Mouse (Mus musculus) CH12.LX (cell line): ENCODE results near the gene Cracr2a. TPM values are rescaled to one million over a fixed set of nuclear protein-coding genes. Genes with fewer than 3 reads are reported as not detected.

Source experiments
- DNase-seq: peaks from one replicate; pipeline ENCODE4 v3.0.0-alpha.2; 2013; ENCODE audit errors: extremely low read depth
- H3K27ac ChIP-seq: 2 replicates; pipeline ENCODE4 v1.5.1; 2012; ENCODE audit warnings: low read depth, mild to moderate bottlenecking, control low read depth, moderate library complexity; ENCODE audit not compliant: insufficient read depth
- H3K27me3 ChIP-seq: replicated peaks from 2 replicates; pipeline ENCODE3; 2012; ENCODE audit warnings: inconsistent platforms
- H3K36me3 ChIP-seq, 2 experiments: replicated peaks in 1 of 2; 2 replicates each; pipeline versions ENCODE3 to v1.6.1; 2012; ENCODE audit warnings: inconsistent platforms in 1 of 2, low read length in 1 of 2, mild to moderate bottlenecking in 1 of 2, mixed read lengths in 1 of 2, moderate library complexity in 1 of 2; ENCODE audit not compliant: control insufficient read depth in 1 of 2, insufficient read depth in 1 of 2
- H3K4me1 ChIP-seq, 2 experiments: 2 replicates each; pipeline ENCODE4 v1.6.1; 2012; ENCODE audit warnings: inconsistent platforms in 1 of 2, moderate library complexity in 1 of 2; ENCODE audit not compliant: insufficient read depth in 2 of 2, control insufficient read depth in 1 of 2
- H3K4me2 ChIP-seq: 2 replicates; pipeline ENCODE4 v1.6.1; 2012; ENCODE audit warnings: low read depth, mild to moderate bottlenecking, control low read depth; ENCODE audit not compliant: poor library complexity, insufficient read depth, severe bottlenecking
- H3K4me3 ChIP-seq, 3 experiments: fragments of 150-350 bp in 1 of 3; sonication (generic) in 1 of 3; replicated peaks in 1 of 3; 2 replicates each; pipeline versions ENCODE3 to v1.5.1; 2011 to 2012; ENCODE audit warnings: low read depth in 2 of 3, low read length in 2 of 3, mild to moderate bottlenecking in 2 of 3, moderate library complexity in 2 of 3, control low read depth in 1 of 3, improper control_type of control experiment in 1 of 3, inconsistent platforms in 1 of 3, mixed read lengths in 1 of 3; ENCODE audit not compliant: poor library complexity in 1 of 3
- H3K79me2 ChIP-seq: replicated peaks from 2 replicates; pipeline ENCODE4 v1.6.1; 2012; ENCODE audit warnings: mild to moderate bottlenecking, moderate library complexity; ENCODE audit not compliant: control insufficient read depth, poor library complexity, insufficient read depth, severe bottlenecking; ENCODE audit errors: extremely low read depth
- H3K9ac ChIP-seq: 2 replicates; pipeline ENCODE4 v1.6.1; 2012; ENCODE audit warnings: low read depth, mild to moderate bottlenecking, control low read depth, moderate library complexity; ENCODE audit not compliant: insufficient read depth
- H3K9me3 ChIP-seq: replicated peaks from 2 replicates; pipeline ENCODE3; 2012; ENCODE audit warnings: low read length, inconsistent platforms, mixed read lengths
- BHLHE40 ChIP-seq: IDR thresholded peaks from 2 replicates; pipeline ENCODE4 v1.6.1; 2011; ENCODE audit warnings: mild to moderate bottlenecking, low read depth, low read length, improper control_type of control experiment
- CHD1 ChIP-seq: IDR thresholded peaks from 2 replicates; pipeline ENCODE4 v1.6.1; 2012; ENCODE audit warnings: low read depth, low read length, improper control_type of control experiment, inconsistent platforms
- CHD2 ChIP-seq: IDR thresholded peaks from 2 replicates; pipeline ENCODE4 v1.6.1; 2011; ENCODE audit warnings: low read length, improper control_type of control experiment
- ELF1 ChIP-seq: IDR thresholded peaks from 2 replicates; pipeline ENCODE4 v1.6.1; 2014; ENCODE audit warnings: low read depth, mild to moderate bottlenecking, inconsistent platforms, low read length, improper control_type of control experiment
- ETS1 ChIP-seq: conservative IDR thresholded peaks from 2 replicates; pipeline ENCODE4 v1.6.1; 2012; ENCODE audit warnings: low read depth, mild to moderate bottlenecking, inconsistent platforms, low read length, improper control_type of control experiment, moderate library complexity
- GABPA ChIP-seq: IDR thresholded peaks from 2 replicates; pipeline ENCODE4 v1.6.1; 2012; ENCODE audit warnings: low read depth, low read length, improper control_type of control experiment, inconsistent platforms; ENCODE audit not compliant: insufficient replicate concordance
- HCFC1 ChIP-seq: IDR thresholded peaks from 2 replicates; pipeline ENCODE4 v1.6.1; 2012; ENCODE audit warnings: low read depth, mild to moderate bottlenecking, inconsistent platforms, low read length, improper control_type of control experiment
- IRF4 ChIP-seq: IDR thresholded peaks from 2 replicates; pipeline ENCODE4 v1.6.1; 2014; ENCODE audit warnings: low read depth, mild to moderate bottlenecking, inconsistent platforms, low read length, improper control_type of control experiment
- MAFK ChIP-seq: IDR thresholded peaks from 2 replicates; pipeline ENCODE4 v1.6.1; 2011; ENCODE audit warnings: low read length, improper control_type of control experiment; ENCODE audit not compliant: insufficient replicate concordance
- MEF2A ChIP-seq: IDR thresholded peaks from 2 replicates; pipeline ENCODE4 v1.6.1; 2014; ENCODE audit warnings: low read depth, mild to moderate bottlenecking, inconsistent platforms, low read length, improper control_type of control experiment, borderline replicate concordance
- MYC ChIP-seq: IDR thresholded peaks from 2 replicates; pipeline ENCODE4 v1.6.1; 2011; ENCODE audit warnings: low read depth, mild to moderate bottlenecking, improper control_type of control experiment, low read length
- RAD21 ChIP-seq: IDR thresholded peaks from 2 replicates; pipeline ENCODE4 v1.6.1; 2011; ENCODE audit warnings: low read depth, mild to moderate bottlenecking, low read length, improper control_type of control experiment, moderate library complexity
- RCOR1 ChIP-seq: conservative IDR thresholded peaks from 2 replicates; pipeline ENCODE4 v1.6.1; 2012; ENCODE audit warnings: low read depth, mild to moderate bottlenecking, inconsistent platforms, low read length, improper control_type of control experiment
- SIN3A ChIP-seq: IDR thresholded peaks from 2 replicates; pipeline ENCODE4 v1.6.1; 2012; ENCODE audit warnings: low read length, improper control_type of control experiment, inconsistent platforms
- SMC3 ChIP-seq: IDR thresholded peaks from 2 replicates; pipeline ENCODE4 v1.6.1; 2011; ENCODE audit warnings: low read depth, low read length, improper control_type of control experiment
- TCF12 ChIP-seq: IDR thresholded peaks from 2 replicates; pipeline ENCODE4 v1.6.1; 2014; ENCODE audit warnings: low read depth, mild to moderate bottlenecking, inconsistent platforms, low read length, improper control_type of control experiment
- UBTF ChIP-seq: IDR thresholded peaks from 2 replicates; pipeline ENCODE4 v1.6.1; 2012; ENCODE audit warnings: low read depth, mild to moderate bottlenecking, inconsistent platforms, low read length, improper control_type of control experiment, moderate library complexity
- ZC3H11A ChIP-seq: IDR thresholded peaks from 2 replicates; pipeline ENCODE4 v1.6.1; 2012; ENCODE audit warnings: low read depth, mild to moderate bottlenecking, inconsistent platforms, low read length, improper control_type of control experiment
- ZKSCAN1 ChIP-seq: IDR thresholded peaks from 2 replicates; pipeline ENCODE4 v1.6.1; 2012; ENCODE audit warnings: low read depth, inconsistent platforms, low read length, improper control_type of control experiment, borderline replicate concordance
- dilution Hi-C: fragments of 300-500 bp; cut with MboI; formaldehyde crosslinking; loops from 2 replicates; pipeline ENCODE4 v1.14.3; 2020; ENCODE audit warnings: low sequenced_read_pairs; ENCODE audit not compliant: extremely low pct_unique_long_range_greater_than_20kb, extremely low pct_ligation_motif_present
- in situ Hi-C: fragments of 300-500 bp; cut with MboI; formaldehyde crosslinking; loops from 3 replicates; pipeline ENCODE4 v1.14.3; 2019; ENCODE audit warnings: low sequenced_read_pairs, low pct_ligation_motif_present, low pct_unique_long_range_greater_than_20kb, mixed read lengths
- polyA plus RNA-seq: library from polyadenylated mRNA; unstranded; fragments of >175 nt; gene quantifications from 2 replicates; pipeline ENCODE4 v1.2.1, GENCODE M21; 2012; ENCODE audit warnings: low read depth; ENCODE audit not compliant: insufficient read length
- total RNA-seq, 2 experiments: library from RNA; depleted of rRNA; stranded (reverse); fragments of 300-350 nt in 1 of 2; fragments of >200 nt in 1 of 2; gene quantifications; 2 replicates each; pipeline ENCODE4 v1.2.3; 2012 to 2014

Cracr2a gene
- total and polyA plus RNA-seq, 3 experiments = 1.2 to 1.6 (median 1.5) TPM

DNA sequence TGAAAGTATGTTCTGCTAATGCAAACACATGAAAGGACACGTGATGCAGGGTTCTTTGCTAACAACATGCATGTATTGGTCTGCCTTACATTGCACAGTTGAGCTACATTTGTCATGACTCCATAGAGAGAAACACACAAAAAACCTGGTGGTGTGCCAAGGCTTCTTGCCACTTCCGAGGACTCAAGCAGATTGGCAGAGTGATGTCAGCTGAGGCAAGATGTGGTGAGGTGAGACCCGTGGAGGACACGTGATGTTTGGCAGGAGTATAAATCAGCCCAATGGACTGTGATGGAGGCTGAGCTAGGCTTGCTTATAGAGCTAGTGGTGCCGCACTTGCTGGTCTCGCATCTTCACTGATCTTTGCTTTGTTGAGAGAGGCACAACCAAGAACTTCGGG lies 32.5 kb upstream of the Cracr2a start:
- H3K27ac ChIP-seq = no peak overlapping the region
- TF ChIP-seq CHD1 (no peak), ZC3H11A (no peak), RAD21 (no peak), RCOR1 (no peak), MYC (no peak), TCF12 (no peak), CHD2 (no peak)
- TF ChIP-seq, all 38 proteins: peak for 0
- dilution Hi-C loops (no loop called here), in situ Hi-C loops (loop anchor here (25.0 kb wide), 1 partner anchor 384 kb away; no protein-coding TSS in a partner anchor)
- no peak overlapping the region for H3K4me2 ChIP-seq
- H3K9ac ChIP-seq = no peak overlapping the region
- H3K36me3 ChIP-seq = no peaks in the 10 kb centered on the region
- no peak for DNase-seq
- H3K4me3 ChIP-seq = no peak overlapping the region
- H3K79me2 ChIP-seq = no peaks in the 10 kb centered on the region
- H3K9me3 ChIP-seq = peaks cover 2% of the 10 kb centered on the region
- H3K4me1 ChIP-seq = no peaks in the 10 kb centered on the region
- H3K27me3 ChIP-seq = peaks cover 76% of the 10 kb centered on the region

GRCm38 (mm10) chr6:127529451-127529850 lies 31.7 kb upstream of the Cracr2a start:
- no peak overlapping the region for H3K27ac ChIP-seq
- H3K36me3 ChIP-seq = no peaks in the 10 kb centered on the region
- H3K4me3 ChIP-seq = no peak overlapping the region
- H3K4me2 ChIP-seq = no peak overlapping the region
- TF ChIP-seq SIN3A (no peak), CHD1 (no peak), GABPA (no peak), MEF2A (no peak), TCF12 (no peak), BHLHE40 (no peak), UBTF (no peak), CHD2 (no peak), ZC3H11A (no peak), HCFC1 (no peak)
- in situ Hi-C loops = loop anchor here (25.0 kb wide), 1 partner anchor 383 kb away; no protein-coding TSS in a partner anchor
- no peak for DNase-seq
- no peaks in the 10 kb centered on the region for H3K79me2 ChIP-seq
- H3K9me3 ChIP-seq = peaks cover 2% of the 10 kb centered on the region
- H3K4me1 ChIP-seq = no peaks in the 10 kb centered on the region
- H3K9ac ChIP-seq = no peak overlapping the region
- peaks cover 75% of the 10 kb centered on the region for H3K27me3 ChIP-seq
- dilution Hi-C loops = no loop called here

- Histone ChIP-seq H3K9me3 (peaks cover 2% of the 10 kb centered on the region), H3K27me3 (peaks cover 73% of the 10 kb centered on the region), H3K4me1 (no peaks in the 10 kb centered on the region), H3K27ac (no peak overlapping the region), H3K9ac (no peak overlapping the region), H3K4me3 (no peak overlapping the region), H3K36me3 (no peaks in the 10 kb centered on the region), H3K79me2 (no peaks in the 10 kb centered on the region), H3K4me2 (no peak overlapping the region)
- in situ Hi-C loops = loop anchor here (25.0 kb wide), 1 partner anchor 382 kb away; no protein-coding TSS in a partner anchor
- no peak for TF ChIP-seq ZKSCAN1
- no peak for TF ChIP-seq SMC3
- TF ChIP-seq IRF4 = no peak
- TF ChIP-seq ETS1 = no peak
- TF ChIP-seq MAFK = no peak
- TF ChIP-seq GABPA = no peak
- TF ChIP-seq UBTF = no peak
- TF ChIP-seq ELF1 = no peak
- DNase-seq = no peak
- dilution Hi-C loops = no loop called here
Observed at GRCm38 (mm10) chr6:127530206-127530605, 30.9 kb upstream of the Cracr2a start.
